Mouse (Mus musculus) limb, embryonic 12.5 days (tissue): ENCODE measurements around the gene Synpr. TPM values are rescaled to one million over a fixed set of nuclear protein-coding genes. Genes with fewer than 3 reads are reported as not detected.

Experiments
- ATAC-seq: fragments of 200-750 bp; cut with Nextera tagmentation; 2 replicates; pipeline ENCODE4 v1.8.0; 2017; ENCODE audit warnings: low read depth, moderate TSS enrichment; ENCODE audit not compliant: insufficient number of reproducible peaks, insufficient read depth, low FRiP score, low TSS enrichment
- H3K27ac ChIP-seq: fragments of 300-500 bp; sonication (generic); 2 replicates; pipeline ENCODE4 v1.5.1; 2016; ENCODE audit warnings: mild to moderate bottlenecking, moderate library complexity
- H3K27me3 ChIP-seq: fragments of 300-500 bp; sonication (generic); 2 replicates; pipeline ENCODE4 v1.6.1; 2016; ENCODE audit warnings: mild to moderate bottlenecking, moderate library complexity
- H3K36me3 ChIP-seq: fragments of 300-500 bp; sonication (generic); 2 replicates; pipeline ENCODE4 v1.6.1; 2016; ENCODE audit warnings: mild to moderate bottlenecking, moderate library complexity
- H3K4me1 ChIP-seq: fragments of 300-500 bp; sonication (generic); replicated peaks from 2 replicates; pipeline ENCODE4 v1.6.1; 2016
- H3K4me2 ChIP-seq: fragments of 300-500 bp; sonication (generic); 2 replicates; pipeline ENCODE4 v1.6.1; 2016; ENCODE audit warnings: mild to moderate bottlenecking, moderate library complexity
- H3K4me3 ChIP-seq: fragments of 300-500 bp; sonication (generic); replicated peaks from 2 replicates; pipeline ENCODE4 v1.5.1; 2016; ENCODE audit warnings: mild to moderate bottlenecking
- H3K9ac ChIP-seq: fragments of 300-500 bp; sonication (generic); replicated peaks from 2 replicates; pipeline ENCODE4 v1.6.1; 2016; ENCODE audit warnings: mild to moderate bottlenecking, moderate library complexity
- H3K9me3 ChIP-seq: fragments of 300-500 bp; sonication (generic); 2 replicates; pipeline ENCODE4 v1.6.1; 2016; ENCODE audit warnings: mild to moderate bottlenecking, moderate library complexity
- WGBS: fragments of 180-500 bp; shearing (Covaris S2); methylation state at CpG from one replicate; pipeline ENCODE4 v1.1.7; 2016; 5-methylcytosine and 5-hydroxymethylcytosine counted together
- polyA plus RNA-seq: library from polyadenylated mRNA; unstranded; fragments of >200 nt; fragmentation: Nextera tagmentation; extraction: Ambion mirVana; gene quantifications from 2 replicates; pipeline ENCODE4 v1.2.1, GENCODE M21; 2016

Gene Synpr
- polyA plus RNA-seq, 1 experiment from 2014 or later, result 5.9 TPM

- Histone ChIP-seq H3K36me3 (no peaks in the 10 kb centered on the region), H3K27me3 (no peaks in the 10 kb centered on the region; the same call in 1 of the 2 replicates), H3K9ac (peak overlapping the region; percentile 49; the same call in 1 of the 2 replicates), H3K4me3 (peak overlapping the region; percentile 42; the same call in 1 of the 2 replicates), H3K4me2 (peak overlapping the region; percentile 76), H3K27ac (no peak overlapping the region), H3K4me1 (0 out of 2 replicates have a peak, but pooled peaks cover 3% of the 10 kb centered on the region), H3K9me3 (no peaks in the 10 kb centered on the region)
- WGBS, result 78% methylated on average over 10 of the region's 10 CpGs
- ATAC-seq, result no peak
Measured at GRCm38 (mm10) chr14:13285341-13286130, 956 bp downstream of the Synpr start.

GRCm38 (mm10) chr14:13294200-13294599 is 9.6 kb downstream of the Synpr start:
- 81% methylated on average over 3 of the region's 3 CpGs for WGBS
- ATAC-seq, result no peak

GRCm38 (mm10) chr14:13314323-13314722 is 29.7 kb downstream of the Synpr start:
- Histone ChIP-seq H3K4me3 (no peak overlapping the region), H3K27ac (no peak overlapping the region), H3K4me1 (no peaks in the 10 kb centered on the region), H3K9me3 (no peaks in the 10 kb centered on the region), H3K4me2 (no peak overlapping the region), H3K36me3 (no peaks in the 10 kb centered on the region), H3K9ac (no peak overlapping the region), H3K27me3 (no peaks in the 10 kb centered on the region)
- no peak for ATAC-seq
- WGBS, result 76% methylated on average over 1 of the region's 1 CpGs

More at GRCm38 (mm10) chr14:13294200-13294599, 9.6 kb downstream of the Synpr start:
- H3K9ac ChIP-seq, result no peak overlapping the region
- no peak overlapping the region for H3K4me3 ChIP-seq
- H3K4me2 ChIP-seq, result no peak overlapping the region
- no peak overlapping the region for H3K27ac ChIP-seq
- H3K36me3 ChIP-seq, result no peaks in the 10 kb centered on the region
- H3K4me1 ChIP-seq, result no peaks in the 10 kb centered on the region
- no peaks in the 10 kb centered on the region for H3K9me3 ChIP-seq
- no peaks in the 10 kb centered on the region for H3K27me3 ChIP-seq

- Histone ChIP-seq H3K4me1 (no peaks in the 10 kb centered on the region), H3K4me3 (no peak overlapping the region), H3K27ac (no peak overlapping the region), H3K9ac (no peak overlapping the region), H3K4me2 (no peak overlapping the region), H3K36me3 (no peaks in the 10 kb centered on the region), H3K27me3 (no peaks in the 10 kb centered on the region), H3K9me3 (no peaks in the 10 kb centered on the region)
- 89% methylated on average over 2 of the region's 2 CpGs for WGBS
- no peak for ATAC-seq
Measured at GRCm38 (mm10) chr14:13328461-13328860, 43.9 kb downstream of the Synpr start.

- Histone ChIP-seq H3K4me1 (no peaks in the 10 kb centered on the region), H3K4me2 (no peak overlapping the region), H3K9me3 (no peaks in the 10 kb centered on the region), H3K9ac (no peak overlapping the region), H3K36me3 (no peaks in the 10 kb centered on the region), H3K4me3 (no peak overlapping the region), H3K27me3 (no peaks in the 10 kb centered on the region), H3K27ac (no peak overlapping the region)
- 67% methylated on average over 10 of the region's 10 CpGs for WGBS
- no peak for ATAC-seq
Measured at GRCm38 (mm10) chr14:13332497-13333306, 48.1 kb downstream of the Synpr start.

GRCm38 (mm10) chr14:13333372-13333771 is 48.8 kb downstream of the Synpr start:
- no peaks in the 10 kb centered on the region for H3K4me1 ChIP-seq
- H3K9me3 ChIP-seq, result no peaks in the 10 kb centered on the region
- no peak overlapping the region for H3K4me3 ChIP-seq
- H3K4me2 ChIP-seq, result no peak overlapping the region
- no peak for ATAC-seq
- H3K9ac ChIP-seq, result no peak overlapping the region
- H3K27me3 ChIP-seq, result no peaks in the 10 kb centered on the region
- 56% methylated on average over 5 of the region's 5 CpGs for WGBS
- no peaks in the 10 kb centered on the region for H3K36me3 ChIP-seq
- no peak overlapping the region for H3K27ac ChIP-seq

GRCm38 (mm10) chr14:13336162-13336561 is 51.6 kb downstream of the Synpr start:
- no peak for ATAC-seq
- Histone ChIP-seq H3K4me3 (no peak overlapping the region), H3K9me3 (no peaks in the 10 kb centered on the region), H3K4me2 (no peak overlapping the region), H3K27me3 (no peaks in the 10 kb centered on the region), H3K9ac (no peak overlapping the region), H3K27ac (no peak overlapping the region), H3K4me1 (no peaks in the 10 kb centered on the region), H3K36me3 (no peaks in the 10 kb centered on the region)
- 51% methylated on average over 4 of the region's 4 CpGs for WGBS

- Histone ChIP-seq H3K9me3 (no peaks in the 10 kb centered on the region), H3K4me1 (no peaks in the 10 kb centered on the region), H3K36me3 (no peaks in the 10 kb centered on the region), H3K27ac (no peak overlapping the region), H3K9ac (no peak overlapping the region), H3K4me2 (no peak overlapping the region), H3K27me3 (no peaks in the 10 kb centered on the region), H3K4me3 (no peak overlapping the region)
- no peak for ATAC-seq
- WGBS, result 89% methylated on average over 4 of the region's 4 CpGs
Measured at GRCm38 (mm10) chr14:13340688-13341087, 56.1 kb downstream of the Synpr start.

- Histone ChIP-seq H3K4me2 (no peak overlapping the region), H3K36me3 (no peaks in the 10 kb centered on the region), H3K27ac (no peak overlapping the region), H3K27me3 (no peaks in the 10 kb centered on the region), H3K4me1 (peaks cover 3% of the 10 kb centered on the region; the same call in 1 of the 2 replicates), H3K9ac (no peak overlapping the region), H3K9me3 (no peaks in the 10 kb centered on the region), H3K4me3 (no peak overlapping the region)
- 72% methylated on average over 2 of the region's 2 CpGs for WGBS
- no peak for ATAC-seq
Measured at GRCm38 (mm10) chr14:13344240-13344639, 59.7 kb downstream of the Synpr start.

GRCm38 (mm10) chr14:13349170-13349865 is 64.7 kb downstream of the Synpr start:
- no peaks in the 10 kb centered on the region for H3K9me3 ChIP-seq
- ATAC-seq, result no peak
- H3K36me3 ChIP-seq, result no peaks in the 10 kb centered on the region
- H3K4me2 ChIP-seq, result no peak overlapping the region
- peaks cover 7% of the 10 kb centered on the region; the same call in 1 of the 2 replicates for H3K4me1 ChIP-seq
- H3K27ac ChIP-seq, result no peak overlapping the region
- no peaks in the 10 kb centered on the region for H3K27me3 ChIP-seq
- H3K4me3 ChIP-seq, result no peak overlapping the region
- no peak overlapping the region for H3K9ac ChIP-seq
- 26% methylated on average over 4 of the region's 4 CpGs for WGBS

- no peak for ATAC-seq
- WGBS, result 28% methylated on average over 5 of the region's 5 CpGs
Measured at GRCm38 (mm10) chr14:13354154-13354553, 69.6 kb downstream of the Synpr start.

More at GRCm38 (mm10) chr14:13354154-13354553, 69.6 kb downstream of the Synpr start:
- Histone ChIP-seq H3K4me3 (no peak overlapping the region), H3K27me3 (no peaks in the 10 kb centered on the region), H3K4me2 (no peak overlapping the region), H3K9ac (no peak overlapping the region), H3K9me3 (no peaks in the 10 kb centered on the region), H3K36me3 (no peaks in the 10 kb centered on the region), H3K4me1 (peaks cover 4% of the 10 kb centered on the region; the same call in 1 of the 2 replicates), H3K27ac (no peak overlapping the region)
